Mouse (Mus musculus): ENCODE data around the gene Slc25a29. TPM values are rescaled to one million over a fixed set of nuclear protein-coding genes. Genes with fewer than 3 reads are reported as not detected.

Slc25a29 gene
- polyA plus RNA-seq, 1 experiment from 2014 or later = 2.7 TPM

GRCm38 (mm10) chr12:108858486-108858885, 22.8 kb upstream of the Slc25a29 start:
- no peak overlapping the region for H3K9ac ChIP-seq (ENCODE audit: low read length)
- peaks cover 42% of the 10 kb centered on the region for H3K36me3 ChIP-seq (ENCODE audit: control insufficient read depth, insufficient read depth, low read length)
- H3K9me3 ChIP-seq (ENCODE audit: control insufficient read depth, low read length) = no peaks in the 10 kb centered on the region
- H3K4me1 ChIP-seq (ENCODE audit: control insufficient read depth in 2 of 2, insufficient read depth in 2 of 2, low read length in 2 of 2) = no peaks in the 10 kb centered on the region
- H3K4me2 ChIP-seq (ENCODE audit: low read length) = no peak overlapping the region
- no peak overlapping the region for H3K4me3 ChIP-seq (ENCODE audit: control insufficient read depth in 1 of 2, insufficient read depth in 1 of 2, low read depth in 1 of 2, low read length in 2 of 2)
- no peak for ATAC-seq (ENCODE audit: insufficient number of reproducible peaks, insufficient read depth, low FRiP score, low read depth)
- H3K27me3 ChIP-seq (ENCODE audit: control insufficient read depth, insufficient read depth, low read length) = no peaks in the 10 kb centered on the region
- 85% methylated on average over 5 of the region's 5 CpGs for WGBS
- no peak overlapping the region for H3K27ac ChIP-seq (replicated peaks in 1 of 2; ENCODE audit: control insufficient read depth in 1 of 2, insufficient read depth in 1 of 2, low read depth in 2 of 2, low read length in 2 of 2)

GRCm38 (mm10) chr12:108857589-108858184, 22.0 kb upstream of the Slc25a29 start:
- Histone ChIP-seq H3K27me3 (ENCODE audit: control insufficient read depth, insufficient read depth, low read length) (no peaks in the 10 kb centered on the region), H3K36me3 (ENCODE audit: control insufficient read depth, insufficient read depth, low read length) (peaks cover 34% of the 10 kb centered on the region), H3K4me1 (ENCODE audit: control insufficient read depth in 2 of 2, insufficient read depth in 2 of 2, low read length in 2 of 2) (no peaks in the 10 kb centered on the region), H3K9me3 (ENCODE audit: control insufficient read depth, low read length) (no peaks in the 10 kb centered on the region), H3K4me3 (ENCODE audit: control insufficient read depth in 1 of 2, insufficient read depth in 1 of 2, low read depth in 1 of 2, low read length in 2 of 2) (no peak overlapping the region), H3K4me2 (ENCODE audit: low read length) (no peak overlapping the region), H3K27ac (replicated peaks in 1 of 2; ENCODE audit: control insufficient read depth in 1 of 2, insufficient read depth in 1 of 2, low read depth in 2 of 2, low read length in 2 of 2) (no peak overlapping the region), H3K9ac (ENCODE audit: low read length) (no peak overlapping the region)
- 71% methylated on average over 7 of the region's 7 CpGs for whole genome bisulfite sequencing
- ATAC-seq (ENCODE audit: insufficient number of reproducible peaks, insufficient read depth, low FRiP score, low read depth) = no peak

DNA sequence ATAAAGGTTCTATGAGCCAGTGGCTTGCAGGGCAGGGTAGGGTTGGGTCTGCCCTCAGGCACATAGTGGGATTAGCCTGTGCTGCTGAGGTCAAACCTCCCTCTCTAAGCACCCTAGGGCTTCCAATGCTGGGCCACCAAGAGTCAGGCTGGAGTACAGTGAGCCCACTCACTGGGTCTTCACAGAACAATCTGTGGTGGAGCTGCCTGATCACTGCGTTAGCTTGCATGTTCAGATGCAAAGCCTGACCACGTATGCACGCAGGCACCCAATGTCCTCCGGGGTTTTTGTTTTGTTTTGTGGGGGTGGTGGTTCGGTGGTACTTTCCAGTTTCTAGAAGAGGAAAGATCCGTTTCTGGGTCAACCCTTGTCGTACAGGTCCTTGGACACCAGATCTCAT, 21.4 kb upstream of the Slc25a29 start:
- Histone ChIP-seq H3K36me3 (ENCODE audit: control insufficient read depth, insufficient read depth, low read length) (peaks cover 28% of the 10 kb centered on the region), H3K9ac (ENCODE audit: low read length) (no peak overlapping the region), H3K4me1 (ENCODE audit: control insufficient read depth in 2 of 2, insufficient read depth in 2 of 2, low read length in 2 of 2) (no peaks in the 10 kb centered on the region), H3K9me3 (ENCODE audit: control insufficient read depth, low read length) (no peaks in the 10 kb centered on the region), H3K27me3 (ENCODE audit: control insufficient read depth, insufficient read depth, low read length) (no peaks in the 10 kb centered on the region), H3K4me2 (ENCODE audit: low read length) (no peak overlapping the region), H3K27ac (replicated peaks in 1 of 2; ENCODE audit: control insufficient read depth in 1 of 2, insufficient read depth in 1 of 2, low read depth in 2 of 2, low read length in 2 of 2) (no peak overlapping the region), H3K4me3 (ENCODE audit: control insufficient read depth in 1 of 2, insufficient read depth in 1 of 2, low read depth in 1 of 2, low read length in 2 of 2) (no peak overlapping the region)
- ATAC-seq (ENCODE audit: insufficient number of reproducible peaks, insufficient read depth, low FRiP score, low read depth) = no peak
- 87% methylated on average over 7 of the region's 7 CpGs for WGBS

DNA sequence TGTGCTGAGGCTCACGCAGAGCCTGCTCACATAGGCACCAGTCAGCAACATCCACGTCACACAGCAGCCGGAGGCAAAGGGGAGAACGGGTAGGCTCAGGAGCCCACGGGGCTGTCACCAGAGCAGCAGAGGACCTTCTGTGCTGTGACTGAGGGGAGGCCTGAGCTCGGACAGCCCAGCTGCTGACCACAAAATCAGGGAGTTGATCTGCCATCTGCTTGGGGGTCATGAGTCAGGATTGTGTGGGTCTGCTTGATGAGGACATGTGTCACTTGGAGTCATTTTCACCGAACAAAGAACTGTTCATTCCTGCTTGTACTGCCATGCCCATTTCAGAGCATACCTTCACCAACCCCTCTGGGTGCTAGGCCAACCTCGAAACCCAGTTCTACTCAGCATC, 20.5 kb upstream of the Slc25a29 start:
- Histone ChIP-seq H3K27ac (replicated peaks in 1 of 2; ENCODE audit: control insufficient read depth in 1 of 2, insufficient read depth in 1 of 2, low read depth in 2 of 2, low read length in 2 of 2) (no peak overlapping the region), H3K9ac (ENCODE audit: low read length) (no peak overlapping the region)
- ATAC-seq (ENCODE audit: insufficient number of reproducible peaks, insufficient read depth, low FRiP score, low read depth) = no peak

DNA sequence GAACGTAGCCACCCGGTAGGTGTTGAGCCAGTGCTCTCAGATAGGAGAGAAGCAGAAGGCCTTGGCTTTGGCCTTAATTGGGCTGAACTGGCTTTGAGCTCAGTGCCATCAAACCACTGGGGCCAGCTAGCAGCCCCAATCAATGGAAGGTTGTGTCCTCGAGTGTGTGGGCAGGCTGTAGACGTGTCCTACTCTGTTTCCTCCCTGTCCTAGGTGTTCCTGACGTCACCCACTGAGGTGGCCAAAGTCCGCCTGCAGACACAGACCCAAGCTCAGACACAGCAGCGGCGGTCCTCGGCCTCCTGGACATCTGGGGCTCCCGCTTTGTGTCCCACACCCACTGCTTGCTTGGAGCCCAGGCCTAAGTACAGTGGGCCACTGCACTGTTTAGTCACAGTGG, 19.4 kb upstream of the Slc25a29 start:
- no peaks in the 10 kb centered on the region for H3K27me3 ChIP-seq (ENCODE audit: control insufficient read depth, insufficient read depth, low read length)
- no peak overlapping the region for H3K4me3 ChIP-seq (ENCODE audit: control insufficient read depth in 1 of 2, insufficient read depth in 1 of 2, low read depth in 1 of 2, low read length in 2 of 2)
- H3K9ac ChIP-seq (ENCODE audit: low read length) = no peak overlapping the region
- WGBS = 78% methylated on average over 10 of the region's 10 CpGs
- no peaks in the 10 kb centered on the region for H3K9me3 ChIP-seq (ENCODE audit: control insufficient read depth, low read length)
- ATAC-seq (ENCODE audit: insufficient number of reproducible peaks, insufficient read depth, low FRiP score, low read depth) = no peak
- H3K4me1 ChIP-seq (ENCODE audit: control insufficient read depth in 2 of 2, insufficient read depth in 2 of 2, low read length in 2 of 2) = peaks cover 0 to 3% of the 10 kb centered on the region in 2 experiments; a peak in 1 of 4 replicates
- no peak overlapping the region for H3K4me2 ChIP-seq (ENCODE audit: low read length)
- peaks cover 8% of the 10 kb centered on the region for H3K36me3 ChIP-seq (ENCODE audit: control insufficient read depth, insufficient read depth, low read length)
- no peak overlapping the region for H3K27ac ChIP-seq (replicated peaks in 1 of 2; ENCODE audit: control insufficient read depth in 1 of 2, insufficient read depth in 1 of 2, low read depth in 2 of 2, low read length in 2 of 2)

More for the DNA sequence above, 20.5 kb upstream of the Slc25a29 start:
- H3K4me2 ChIP-seq (ENCODE audit: low read length) = no peak overlapping the region
- no peak overlapping the region for H3K4me3 ChIP-seq (ENCODE audit: control insufficient read depth in 1 of 2, insufficient read depth in 1 of 2, low read depth in 1 of 2, low read length in 2 of 2)
- H3K27me3 ChIP-seq (ENCODE audit: control insufficient read depth, insufficient read depth, low read length) = no peaks in the 10 kb centered on the region
- WGBS = 79% methylated on average over 8 of the region's 8 CpGs
- peaks cover 19% of the 10 kb centered on the region for H3K36me3 ChIP-seq (ENCODE audit: control insufficient read depth, insufficient read depth, low read length)
- peaks cover 0 to 3% of the 10 kb centered on the region in 2 experiments; a peak in 1 of 4 replicates for H3K4me1 ChIP-seq (ENCODE audit: control insufficient read depth in 2 of 2, insufficient read depth in 2 of 2, low read length in 2 of 2)
- H3K9me3 ChIP-seq (ENCODE audit: control insufficient read depth, low read length) = no peaks in the 10 kb centered on the region

- H3K36me3 ChIP-seq (ENCODE audit: control insufficient read depth, insufficient read depth, low read length) = no peaks in the 10 kb centered on the region
- no peak for ATAC-seq (ENCODE audit: insufficient number of reproducible peaks, insufficient read depth, low FRiP score, low read depth)
- 87% methylated on average over 8 of the region's 8 CpGs for WGBS
- no peaks in the 10 kb centered on the region for H3K9me3 ChIP-seq (ENCODE audit: control insufficient read depth, low read length)
- H3K4me2 ChIP-seq (ENCODE audit: low read length) = no peak overlapping the region
- H3K4me3 ChIP-seq (ENCODE audit: control insufficient read depth in 1 of 2, insufficient read depth in 1 of 2, low read depth in 1 of 2, low read length in 2 of 2) = no peak overlapping the region
- H3K4me1 ChIP-seq (ENCODE audit: control insufficient read depth in 2 of 2, insufficient read depth in 2 of 2, low read length in 2 of 2) = peaks cover 0 to 3% of the 10 kb centered on the region in 2 experiments; a peak in 1 of 4 replicates
- no peaks in the 10 kb centered on the region for H3K27me3 ChIP-seq (ENCODE audit: control insufficient read depth, insufficient read depth, low read length)
- H3K27ac ChIP-seq (replicated peaks in 1 of 2; ENCODE audit: control insufficient read depth in 1 of 2, insufficient read depth in 1 of 2, low read depth in 2 of 2, low read length in 2 of 2) = no peak overlapping the region
- H3K9ac ChIP-seq (ENCODE audit: low read length) = no peak overlapping the region
Observed at GRCm38 (mm10) chr12:108852822-108853221, 17.1 kb upstream of the Slc25a29 start.

DNA sequence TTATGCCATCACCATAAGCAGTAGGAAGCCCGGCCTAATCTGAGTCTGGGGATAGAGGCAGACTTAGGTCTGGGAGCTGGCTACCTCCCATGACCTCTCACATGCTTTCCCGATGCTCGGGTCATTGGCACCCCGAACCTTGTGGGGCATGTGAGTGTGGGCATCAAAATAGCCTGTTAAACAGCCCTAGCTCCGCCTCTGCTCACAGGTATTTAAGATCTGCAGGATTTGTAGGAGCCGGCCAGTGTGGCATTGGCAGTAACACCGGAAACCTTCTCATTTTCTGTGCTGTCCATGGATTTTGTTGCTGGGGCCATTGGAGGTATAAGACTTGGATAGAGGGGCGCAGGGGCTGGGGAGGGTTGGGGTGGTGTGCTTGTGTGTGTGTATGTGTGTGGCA, 15.2 kb upstream of the Slc25a29 start:
- H3K36me3 ChIP-seq (ENCODE audit: control insufficient read depth, insufficient read depth, low read length) = no peaks in the 10 kb centered on the region
- no peaks in the 10 kb centered on the region for H3K9me3 ChIP-seq (ENCODE audit: control insufficient read depth, low read length)
- no peak overlapping the region for H3K4me3 ChIP-seq (ENCODE audit: control insufficient read depth in 1 of 2, insufficient read depth in 1 of 2, low read depth in 1 of 2, low read length in 2 of 2)
- H3K4me2 ChIP-seq (ENCODE audit: low read length) = no peak overlapping the region
- WGBS = 81% methylated on average over 8 of the region's 8 CpGs
- H3K27me3 ChIP-seq (ENCODE audit: control insufficient read depth, insufficient read depth, low read length) = no peaks in the 10 kb centered on the region
- H3K27ac ChIP-seq (replicated peaks in 1 of 2; ENCODE audit: control insufficient read depth in 1 of 2, insufficient read depth in 1 of 2, low read depth in 2 of 2, low read length in 2 of 2) = no peak overlapping the region
- no peak for ATAC-seq (ENCODE audit: insufficient number of reproducible peaks, insufficient read depth, low FRiP score, low read depth)
- H3K9ac ChIP-seq (ENCODE audit: low read length) = no peak overlapping the region
- peaks cover 0 to 3% of the 10 kb centered on the region in 2 experiments; a peak in 1 of 4 replicates for H3K4me1 ChIP-seq (ENCODE audit: control insufficient read depth in 2 of 2, insufficient read depth in 2 of 2, low read length in 2 of 2)

- Histone ChIP-seq H3K9ac (ENCODE audit: low read length) (no peak overlapping the region), H3K27ac (replicated peaks in 1 of 2; ENCODE audit: control insufficient read depth in 1 of 2, insufficient read depth in 1 of 2, low read depth in 2 of 2, low read length in 2 of 2) (no peak overlapping the region), H3K9me3 (ENCODE audit: control insufficient read depth, low read length) (no peaks in the 10 kb centered on the region), H3K27me3 (ENCODE audit: control insufficient read depth, insufficient read depth, low read length) (no peaks in the 10 kb centered on the region), H3K4me2 (ENCODE audit: low read length) (no peak overlapping the region), H3K36me3 (ENCODE audit: control insufficient read depth, insufficient read depth, low read length) (peaks cover 3% of the 10 kb centered on the region; the same call in 1 of the 2 replicates), H3K4me1 (ENCODE audit: control insufficient read depth in 2 of 2, insufficient read depth in 2 of 2, low read length in 2 of 2) (peaks cover 0 to 3% of the 10 kb centered on the region in 2 experiments; a peak in 1 of 4 replicates), H3K4me3 (ENCODE audit: control insufficient read depth in 1 of 2, insufficient read depth in 1 of 2, low read depth in 1 of 2, low read length in 2 of 2) (no peak overlapping the region)
- ATAC-seq (ENCODE audit: insufficient number of reproducible peaks, insufficient read depth, low FRiP score, low read depth) = no peak
- 66% methylated on average over 8 of the region's 8 CpGs for whole genome bisulfite sequencing
Observed at GRCm38 (mm10) chr12:108850129-108850528, 14.4 kb upstream of the Slc25a29 start.

All from heart, embryonic 14.5 days (tissue).